Mouse (Mus musculus) erythroblast, embryonic 14.5 days (primary cell): Measurements from ENCODE around the gene Gabarap.

Experiments used
- GATA1 ChIP-seq: IDR thresholded peaks from 2 replicates; pipeline ENCODE4 v1.6.1; 2012; ENCODE audit warnings: low read length, inconsistent platforms, mixed read lengths
- TAL1 ChIP-seq: IDR thresholded peaks from 3 replicates; pipeline ENCODE4 v1.6.1; 2012; ENCODE audit warnings: low read length, inconsistent platforms, mixed read lengths

DNA sequence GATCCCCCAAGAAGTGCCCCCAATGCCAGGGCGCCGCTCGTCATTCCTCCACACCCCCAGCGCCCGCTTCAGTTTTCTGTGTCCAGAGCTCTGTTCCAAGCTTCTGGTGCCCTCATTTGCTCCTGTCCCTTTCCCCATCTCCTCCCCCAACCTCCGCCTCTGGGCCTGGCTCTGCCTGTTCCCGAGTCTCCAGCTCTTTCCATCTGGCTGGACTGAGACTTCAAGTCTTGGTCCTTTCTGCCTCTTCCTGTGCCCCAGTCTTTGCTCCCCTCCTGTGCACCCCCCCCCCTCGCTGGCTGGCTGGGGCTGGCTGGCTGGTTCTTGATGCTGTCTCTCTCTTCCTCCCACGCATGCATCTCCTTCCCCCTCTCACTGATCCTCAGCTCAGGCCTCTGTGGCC lies 36.5 kb downstream of the Gabarap start:
- TF ChIP-seq GATA1, result no peak
- no peak for TF ChIP-seq TAL1
